Mouse (Mus musculus): ENCODE results near the gene Fam189a2.

GRCm38 (mm10) chr19:23957563-23957962 is 73.3 kb downstream of the Fam189a2 start:
- TF ChIP-seq POLR2A (IDR thresholded peaks at IDR 0.05; ENCODE audit: control insufficient read depth, extremely low read depth, insufficient read depth, low read length, poor library complexity) (no peak), CTCF (IDR thresholded peaks at IDR 0.05; ENCODE audit: borderline replicate concordance, control insufficient read depth, extremely low read depth, insufficient read depth, low read length, poor library complexity) (no peak)

Measured in thymus, adult 2 months (tissue).